Mouse (Mus musculus) hindbrain, embryonic 11.5 days (tissue): ENCODE results near the gene Gm14190. TPM values are rescaled to one million over a fixed set of nuclear protein-coding genes. Genes with fewer than 3 reads are reported as not detected.
"Not testable (repeated sequence)": the region's sequence is repeated elsewhere in the genome, so short reads cannot be mapped to it uniquely, and the experiment has no call there.

Source experiments
- ATAC-seq: fragments of 200-750 bp; cut with Nextera tagmentation; 2 replicates; pipeline ENCODE4 v1.8.0; 2017; ENCODE audit warnings: mild to moderate bottlenecking, moderate TSS enrichment, moderate library complexity; ENCODE audit not compliant: low FRiP score
- DNase-seq: peaks from one replicate; pipeline ENCODE4 v3.0.0-alpha.2; 2015; ENCODE audit warnings: low spot score
- H3K27ac ChIP-seq: fragments of 300-500 bp; sonication (generic); 2 replicates; pipeline ENCODE4 v1.5.1; 2014; ENCODE audit warnings: mild to moderate bottlenecking, low read depth, low read length
- H3K27me3 ChIP-seq: fragments of 300-500 bp; sonication (generic); 2 replicates; pipeline ENCODE4 v1.6.1; 2014; ENCODE audit warnings: mild to moderate bottlenecking, low read length, moderate library complexity, mixed read lengths; ENCODE audit not compliant: control insufficient read depth, insufficient read depth
- H3K36me3 ChIP-seq: fragments of 300-500 bp; sonication (generic); 2 replicates; pipeline ENCODE4 v1.6.1; 2014; ENCODE audit warnings: mild to moderate bottlenecking, low read length, moderate library complexity, mixed read lengths; ENCODE audit not compliant: control insufficient read depth, insufficient read depth
- H3K4me1 ChIP-seq: fragments of 300-500 bp; sonication (generic); replicated peaks from 2 replicates; pipeline ENCODE4 v1.6.1; 2014; ENCODE audit warnings: low read length, mixed read lengths; ENCODE audit not compliant: control insufficient read depth, insufficient read depth
- H3K4me2 ChIP-seq: fragments of 300-500 bp; sonication (generic); replicated peaks from 2 replicates; pipeline ENCODE4 v1.6.1; 2014; ENCODE audit warnings: mild to moderate bottlenecking, low read depth, low read length
- H3K4me3 ChIP-seq: fragments of 300-500 bp; sonication (generic); 2 replicates; pipeline ENCODE4 v1.5.1; 2014; ENCODE audit warnings: low read depth, low read length
- H3K9ac ChIP-seq: fragments of 300-500 bp; sonication (generic); 2 replicates; pipeline ENCODE4 v1.6.1; 2014; ENCODE audit warnings: low read depth, low read length
- H3K9me3 ChIP-seq: fragments of 300-500 bp; sonication (generic); 2 replicates; pipeline ENCODE4 v1.6.1; 2016; ENCODE audit warnings: low read length; ENCODE audit not compliant: control insufficient read depth
- WGBS: fragments of 180-500 bp; shearing (Covaris S2); extraction: QIAGEN DNeasy Blood & Tissue Kit; methylation state at CpG from one replicate; pipeline ENCODE4 v1.1.7; 2014; 5-methylcytosine and 5-hydroxymethylcytosine counted together
- polyA plus RNA-seq: library from polyadenylated mRNA; unstranded; fragments of >200 nt; fragmentation: Nextera tagmentation; extraction: Ambion mirVana; gene quantifications from 2 replicates; pipeline ENCODE4 v1.2.1, GENCODE M21; 2014

Gm14190 gene
- polyA plus RNA-seq, 1 experiment from 2014 or later: not detected

DNA sequence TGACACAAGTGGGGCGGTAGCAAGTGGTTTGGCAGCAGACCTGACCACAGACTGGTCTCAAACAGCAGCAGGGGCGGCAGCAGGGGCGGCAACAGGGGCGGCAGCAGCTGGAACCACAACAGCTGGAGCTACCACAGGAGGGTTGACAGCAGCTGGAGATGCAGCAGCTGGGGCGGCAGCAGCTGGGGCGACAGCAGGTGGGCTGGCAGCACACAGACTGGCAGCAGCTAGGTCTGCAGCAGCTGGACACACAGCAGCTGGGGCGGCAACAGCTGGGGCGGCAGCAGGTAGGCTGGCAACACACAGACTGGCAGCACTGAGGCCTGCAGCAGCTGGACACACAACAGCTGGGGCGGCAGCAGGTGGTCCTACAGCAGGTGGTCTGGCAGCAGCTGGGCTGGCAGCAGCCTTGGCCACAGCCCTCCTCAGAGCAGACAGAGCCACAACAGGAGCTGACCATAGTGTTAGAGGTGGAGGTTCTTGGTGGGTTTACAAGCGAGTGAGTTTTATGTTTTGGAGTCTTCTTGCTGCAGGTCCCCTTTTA, 32.0 kb downstream of the Gm14190 start, which contains the start of gene Gm11563:
Gene Gm11563, minus strand, starts transcription at position 494 of the 544 bp plus-strand sequence.
- H3K4me3 ChIP-seq, ATAC-seq, H3K4me2 ChIP-seq, H3K4me1 ChIP-seq, H3K9me3 ChIP-seq, H3K36me3 ChIP-seq, H3K27ac ChIP-seq, DNase-seq, H3K27me3 ChIP-seq, H3K9ac ChIP-seq: not testable (repeated sequence)
- 61% methylated on average over 10 of the region's 10 CpGs for WGBS

DNA sequence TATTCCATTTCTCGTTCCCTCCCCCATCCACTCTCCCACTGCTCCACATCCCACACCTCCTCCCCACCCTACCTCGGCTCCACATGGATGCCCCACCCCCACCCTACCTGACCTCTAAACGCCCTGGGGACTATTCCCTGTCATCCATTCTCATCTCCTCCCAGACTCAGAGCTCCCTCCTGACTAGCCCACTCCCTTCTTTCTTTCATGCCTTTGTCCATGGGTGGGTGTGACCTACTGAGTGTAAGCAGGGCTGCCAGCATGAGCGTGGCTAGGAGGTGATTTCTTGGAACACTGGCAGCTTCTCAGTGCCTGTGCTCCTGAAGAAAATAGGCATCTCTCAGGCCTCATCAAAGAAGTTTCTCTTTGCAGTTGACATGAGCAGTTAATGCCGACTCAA, 33.5 kb downstream of the Gm14190 start:
- WGBS: 42% methylated on average over 5 of the region's 5 CpGs
- Histone ChIP-seq H3K4me1 (no peaks in the 10 kb centered on the region), H3K9me3 (no peaks in the 10 kb centered on the region), H3K36me3 (no peaks in the 10 kb centered on the region), H3K9ac (no peak overlapping the region), H3K4me3 (no peak overlapping the region), H3K27ac (no peak overlapping the region), H3K27me3 (no peaks in the 10 kb centered on the region), H3K4me2 (no peak overlapping the region)
- ATAC-seq: no peak
- DNase-seq: no peak

DNA sequence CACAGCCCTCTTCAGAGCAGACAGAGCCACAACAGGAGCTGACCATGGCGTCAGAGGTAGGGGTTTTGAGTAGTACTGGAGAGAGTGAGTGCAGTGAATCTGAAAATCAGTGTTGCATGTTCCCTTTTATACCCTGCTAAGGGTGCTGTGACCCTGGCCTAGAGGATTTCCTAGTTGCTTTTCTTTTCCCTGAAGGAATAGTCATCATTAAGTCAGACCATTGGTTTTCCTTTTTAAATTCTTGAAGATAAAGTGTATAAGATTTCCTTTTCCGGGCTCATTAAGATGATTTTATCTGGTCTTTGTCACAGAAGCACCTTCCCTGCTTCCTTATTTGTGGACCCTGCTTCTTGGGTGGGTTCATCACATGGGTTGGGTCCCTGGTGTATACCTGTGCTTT, 40.4 kb downstream of the Gm14190 start, which contains the start of gene Gm11555:
Gene Gm11555, minus strand, starts transcription at position 101 of the 400 bp plus-strand sequence.
- H3K9me3 ChIP-seq: no peaks in the 10 kb centered on the region
- ATAC-seq: no peak
- H3K27ac ChIP-seq: no peak within 1 kb of the TSS
- no peaks in the 10 kb centered on the region for H3K36me3 ChIP-seq
- WGBS: 86% methylated on average over 2 of the region's 2 CpGs
- H3K9ac ChIP-seq: no peak within 1 kb of the TSS
- DNase-seq: no peak
- no peak within 1 kb of the TSS for H3K4me2 ChIP-seq
- no peak within 1 kb of the TSS for H3K4me3 ChIP-seq
- H3K27me3 ChIP-seq: no peaks in the 10 kb centered on the region
- no peaks in the 10 kb centered on the region for H3K4me1 ChIP-seq

DNA sequence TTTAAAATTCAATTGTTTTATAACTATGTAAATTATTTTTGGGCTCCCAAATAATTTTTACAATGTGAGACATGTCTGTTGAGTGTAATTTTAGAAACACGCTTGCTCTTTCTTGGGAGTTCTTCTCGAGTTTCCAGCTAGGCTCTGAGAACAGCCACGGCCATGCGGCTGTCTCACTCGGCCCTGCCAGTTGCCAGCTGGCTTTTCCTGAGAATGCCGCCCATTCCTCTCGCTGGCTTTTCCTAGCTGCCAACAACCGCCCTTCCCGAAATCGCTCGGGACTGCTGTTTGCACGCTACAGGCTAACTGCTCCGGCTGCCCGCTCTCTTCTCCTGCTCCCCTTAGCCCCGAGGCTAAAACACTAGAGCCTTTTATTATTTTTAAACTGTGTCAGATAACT, 44.1 kb downstream of the Gm14190 start:
- Histone ChIP-seq H3K4me1 (no peaks in the 10 kb centered on the region), H3K4me2 (no peak overlapping the region), H3K27ac (no peak overlapping the region), H3K27me3 (no peaks in the 10 kb centered on the region), H3K36me3 (no peaks in the 10 kb centered on the region), H3K9ac (no peak overlapping the region), H3K9me3 (no peaks in the 10 kb centered on the region), H3K4me3 (no peak overlapping the region)
- ATAC-seq (no peak), DNase-seq (no peak)
- WGBS: 88% methylated on average over 15 of the region's 15 CpGs

DNA sequence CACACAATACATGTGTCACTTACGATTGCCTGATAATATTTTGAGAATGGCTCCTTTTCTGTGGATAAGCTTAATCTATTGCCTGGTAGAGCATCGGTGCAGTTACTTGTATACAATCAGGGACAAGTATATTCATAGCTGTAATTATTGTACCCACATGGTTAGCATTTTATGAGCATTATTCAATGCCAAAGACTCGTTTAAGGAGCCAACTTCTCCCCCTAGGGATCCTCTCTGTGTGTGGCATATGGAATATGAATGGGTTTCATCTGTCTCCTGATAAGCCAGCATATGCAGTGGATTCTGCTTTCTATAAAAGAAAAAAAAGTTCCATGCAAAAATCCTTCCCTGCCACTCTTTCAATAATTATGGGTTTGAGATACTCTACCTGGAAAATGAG, 46.2 kb downstream of the Gm14190 start:
- ATAC-seq (no peak), DNase-seq (no peak)
- Histone ChIP-seq H3K36me3 (no peaks in the 10 kb centered on the region), H3K4me3 (no peak overlapping the region), H3K9me3 (no peaks in the 10 kb centered on the region), H3K4me1 (no peaks in the 10 kb centered on the region), H3K27me3 (no peaks in the 10 kb centered on the region), H3K9ac (no peak overlapping the region), H3K4me2 (no peak overlapping the region), H3K27ac (no peak overlapping the region)
- WGBS: 81% methylated on average over 3 of the region's 3 CpGs

DNA sequence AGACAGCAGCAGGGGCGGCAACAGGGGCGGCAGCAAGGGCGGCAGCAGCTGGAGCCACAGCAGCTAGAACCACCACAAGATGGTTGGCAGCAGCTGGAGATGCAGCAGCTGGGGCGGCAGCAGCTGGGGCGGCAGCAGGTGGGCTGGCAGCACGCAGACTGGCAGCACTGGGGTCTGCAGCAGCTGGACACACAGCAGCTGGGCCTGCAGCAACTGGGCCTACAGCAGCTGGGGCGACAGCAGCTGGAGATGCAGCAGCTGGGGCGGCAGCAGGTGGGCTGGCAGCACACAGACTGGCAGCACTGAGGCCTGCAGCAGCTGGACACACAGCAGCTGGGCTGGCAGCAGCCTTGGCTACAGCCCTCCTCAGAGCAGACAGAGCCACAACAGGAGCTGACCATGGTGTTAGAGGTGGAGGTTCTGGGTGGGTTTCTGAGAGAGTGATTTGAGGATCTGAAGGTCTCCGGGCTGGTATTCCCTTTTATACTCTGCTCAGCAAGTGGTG, 46.9 kb downstream of the Gm14190 start, which contains the start of gene Krtap4-7:
Gene Krtap4-7, minus strand, starts transcription at position 455 of the 505 bp plus-strand sequence.
- not testable (repeated sequence) for H3K36me3 ChIP-seq, H3K4me2 ChIP-seq, ATAC-seq, H3K4me3 ChIP-seq, H3K9ac ChIP-seq, DNase-seq, H3K9me3 ChIP-seq, H3K27me3 ChIP-seq, H3K4me1 ChIP-seq, H3K27ac ChIP-seq
- WGBS: 85% methylated on average over 8 of the region's 9 CpGs

DNA sequence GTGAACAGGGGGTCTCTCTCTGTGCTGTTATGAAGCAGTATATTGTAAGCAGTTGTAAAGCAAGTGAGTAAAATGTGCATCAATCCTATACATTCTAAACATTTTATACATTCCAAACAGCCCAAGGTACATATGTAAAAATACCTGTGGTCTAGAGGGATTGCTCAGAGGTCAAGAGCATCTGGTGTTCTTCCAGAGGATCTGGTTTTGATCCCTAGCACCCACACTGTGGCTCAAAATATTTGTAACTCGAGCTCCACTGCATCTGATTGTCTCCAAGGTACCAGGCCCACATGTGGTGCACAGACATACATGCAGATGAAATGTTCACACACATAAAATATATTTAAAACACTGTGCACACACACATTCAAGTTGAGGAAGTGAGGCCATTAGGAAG, 49.6 kb downstream of the Gm14190 start:
- Histone ChIP-seq H3K9ac (no peak overlapping the region), H3K4me3 (no peak overlapping the region), H3K27me3 (no peaks in the 10 kb centered on the region), H3K4me1 (no peaks in the 10 kb centered on the region), H3K36me3 (no peaks in the 10 kb centered on the region), H3K4me2 (no peak overlapping the region), H3K9me3 (no peaks in the 10 kb centered on the region), H3K27ac (no peak overlapping the region)
- 43% methylated on average over 1 of the region's 1 CpGs for WGBS
- ATAC-seq (no peak), DNase-seq (no peak)

Other genes with a start within 250 kb of the Gm14190 start
- gene Krt23, start 197.6 kb downstream of the Gm14190 start, polyA plus RNA-seq: not detected in 2 replicates
- not detected in 2 replicates for gene Krt39, start 169.4 kb downstream of the Gm14190 start, polyA plus RNA-seq
- gene Krt40, start 147.6 kb downstream of the Gm14190 start, polyA plus RNA-seq: not detected in 2 replicates
- gene Krtap3-3, start 139.9 kb downstream of the Gm14190 start, polyA plus RNA-seq: not detected in 2 replicates
- gene Krtap3-2, start 133.9 kb downstream of the Gm14190 start, polyA plus RNA-seq: not detected in 2 replicates
- not detected in 2 replicates for gene Gm11939, start 131.3 kb downstream of the Gm14190 start, polyA plus RNA-seq
- gene Krtap3-1, start 124.1 kb downstream of the Gm14190 start, polyA plus RNA-seq: not detected in 2 replicates
- not detected in 2 replicates for gene Krtap1-5, start 109.7 kb downstream of the Gm14190 start, polyA plus RNA-seq
- not detected in 2 replicates for gene Krtap1-4, start 107.1 kb downstream of the Gm14190 start, polyA plus RNA-seq
- not detected in 2 replicates for gene Krtap1-3, start 99.4 kb downstream of the Gm14190 start, polyA plus RNA-seq
- not detected in 2 replicates for gene Krtap9-3, start 92.6 kb downstream of the Gm14190 start, polyA plus RNA-seq
- not detected in 2 replicates for gene Gm11938, start 87.4 kb downstream of the Gm14190 start, polyA plus RNA-seq
- not detected in 2 replicates for gene Gm11937, start 80.6 kb downstream of the Gm14190 start, polyA plus RNA-seq
- gene Krtap2-4, start 75.9 kb downstream of the Gm14190 start, polyA plus RNA-seq: not detected in 2 replicates
- gene Gm11562, start 70.3 kb downstream of the Gm14190 start, polyA plus RNA-seq: not detected in 2 replicates
- not detected in 2 replicates for gene Krtap4-1, start 62.5 kb downstream of the Gm14190 start, polyA plus RNA-seq
- not detected in 2 replicates for gene Krtap4-2, start 55.7 kb downstream of the Gm14190 start, polyA plus RNA-seq
- gene Krtap4-7, start 46.7 kb downstream of the Gm14190 start, polyA plus RNA-seq: not detected in 2 replicates
- gene Gm11555, start 40.5 kb downstream of the Gm14190 start, polyA plus RNA-seq: not detected in 2 replicates
- not detected in 2 replicates for gene Gm11563, start 31.8 kb downstream of the Gm14190 start, polyA plus RNA-seq
- gene Krtap4-6, start 24.8 kb downstream of the Gm14190 start, polyA plus RNA-seq: not detected in 2 replicates
- not detected in 2 replicates for gene Gm14180, start 43.5 kb upstream of the Gm14190 start, polyA plus RNA-seq
- gene Gm11595, start 82.2 kb upstream of the Gm14190 start, polyA plus RNA-seq: not detected in 2 replicates
- gene Krtap4-8, start 90.0 kb upstream of the Gm14190 start, polyA plus RNA-seq: not detected in 2 replicates
- gene Krtap4-9, start 94.5 kb upstream of the Gm14190 start, polyA plus RNA-seq: not detected in 2 replicates
- not detected in 2 replicates for gene Gm11596, start 102.7 kb upstream of the Gm14190 start, polyA plus RNA-seq
- not detected in 2 replicates for gene Gm11569, start 108.2 kb upstream of the Gm14190 start, polyA plus RNA-seq
- not detected in 2 replicates for gene Gm11554, start 113.7 kb upstream of the Gm14190 start, polyA plus RNA-seq
- gene Krtap4-13, start 119.2 kb upstream of the Gm14190 start, polyA plus RNA-seq: not detected in 2 replicates
- gene Gm11564, start 124.9 kb upstream of the Gm14190 start, polyA plus RNA-seq: not detected in 2 replicates
- gene 2300003K06Rik, start 147.3 kb upstream of the Gm14190 start, polyA plus RNA-seq: not detected in 2 replicates
- not detected in 2 replicates for gene Krtap4-16, start 160.9 kb upstream of the Gm14190 start, polyA plus RNA-seq
- gene Gm11568, start 167.2 kb upstream of the Gm14190 start, polyA plus RNA-seq: not detected in 2 replicates
- gene Gm11559, start 173.7 kb upstream of the Gm14190 start, polyA plus RNA-seq: not detected in 2 replicates
- gene Krtap9-1, start 182.6 kb upstream of the Gm14190 start, polyA plus RNA-seq: not detected in 2 replicates
- not detected in 2 replicates for gene Gm11567, start 188.4 kb upstream of the Gm14190 start, polyA plus RNA-seq
- gene Krtap31-1, start 217.2 kb upstream of the Gm14190 start, polyA plus RNA-seq: not detected in 2 replicates
- gene Gm11565, start 224.0 kb upstream of the Gm14190 start, polyA plus RNA-seq: not detected in 2 replicates
- not detected in 2 replicates for gene Krtap31-2, start 245.6 kb upstream of the Gm14190 start, polyA plus RNA-seq